Mouse (Mus musculus): ENCODE results near the gene Golph3.
A peak's percentile ranks its signal among the peaks of the same experiment; 100 is the strongest.

Golph3 gene

GRCm38 (mm10) chr15:12380057-12380456 lies 58.8 kb downstream of the Golph3 start:
- DNase-seq (ENCODE audit: low read depth, low spot score): no peak

- peak; percentile 92 for DNase-seq (ENCODE audit: low read depth, low spot score)
These were observed 59.3 kb downstream of the Golph3 start for GRCm38 (mm10) chr15:12380548-12380947.

DNA sequence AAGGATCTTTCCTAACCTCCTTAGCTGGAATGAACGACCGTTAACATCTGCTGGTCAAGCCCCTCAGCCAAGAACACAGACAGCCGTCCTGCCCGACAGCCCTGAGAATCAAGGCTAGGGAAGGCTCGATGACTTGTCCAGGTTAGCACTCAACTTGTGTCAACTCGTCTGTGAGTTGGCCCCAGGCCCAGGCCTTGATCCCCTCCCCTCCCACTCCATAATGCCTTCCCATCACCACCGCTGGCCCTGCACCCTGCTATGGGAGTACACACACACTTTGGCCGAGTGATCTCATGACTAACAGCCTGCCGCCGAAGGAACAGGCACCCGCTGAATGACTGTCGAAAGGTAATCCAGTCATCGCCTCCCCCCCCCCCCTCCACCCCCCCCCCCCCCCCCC lies 63.4 kb downstream of the Golph3 start:
- no peak for DNase-seq (ENCODE audit: low read depth, low spot score)

DNA sequence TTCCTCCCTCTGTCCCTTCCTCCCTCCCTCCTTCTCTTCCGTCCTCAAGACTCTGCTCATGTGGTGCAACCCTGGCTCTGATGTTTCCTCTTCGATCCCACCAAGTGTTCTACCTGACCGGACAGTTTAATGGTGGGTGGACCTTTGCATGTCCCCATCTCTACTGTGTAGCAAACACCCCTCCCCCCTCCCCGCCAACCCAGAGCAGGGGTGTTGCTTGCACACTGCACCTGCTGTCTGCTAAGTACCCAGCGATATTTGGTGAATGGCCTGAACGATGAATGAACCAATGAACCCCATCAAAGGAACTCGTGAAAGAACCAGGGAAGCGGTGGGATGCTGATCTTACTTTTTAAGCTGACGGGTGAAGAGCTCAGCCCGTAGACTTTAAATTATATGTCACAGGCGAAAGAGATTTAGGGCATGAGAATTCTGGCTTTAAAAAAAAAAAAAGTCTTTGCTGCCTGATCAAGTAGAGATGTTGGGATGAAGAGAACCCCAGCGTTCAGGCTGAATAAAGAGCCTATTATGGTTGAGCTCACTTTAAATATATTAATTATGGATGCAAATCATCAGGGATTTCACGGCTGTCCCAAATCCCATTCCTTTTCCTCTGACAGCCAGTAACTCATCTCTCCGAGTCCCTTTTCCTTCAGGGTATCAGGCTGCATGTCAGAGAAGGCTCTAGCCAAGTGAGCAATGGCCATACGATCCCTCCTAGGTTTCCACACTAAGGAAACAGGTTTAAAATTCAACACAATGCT lies 67.7 kb downstream of the Golph3 start:
- no peak for DNase-seq (ENCODE audit: low read depth, low spot score)

DNA sequence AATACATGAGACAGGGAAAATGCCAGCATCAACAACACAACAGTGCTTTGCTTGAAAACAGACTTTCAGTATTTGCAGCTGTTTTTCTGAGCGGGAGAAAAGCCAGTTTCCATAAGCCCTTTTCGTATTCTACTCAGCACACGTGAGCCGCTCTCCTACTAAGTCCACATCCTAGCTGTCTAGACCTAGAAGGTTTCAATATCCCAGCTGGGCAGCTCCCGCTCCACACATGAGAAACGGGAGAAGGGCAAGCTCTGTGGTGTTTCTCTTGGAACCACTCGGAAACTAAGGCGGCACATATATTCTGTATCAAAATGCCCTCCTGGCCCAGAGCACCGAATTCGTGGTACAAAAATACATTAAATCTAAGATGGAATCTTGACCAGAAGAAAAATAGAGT lies 73.5 kb downstream of the Golph3 start:
- no peak for DNase-seq (ENCODE audit: low read depth, low spot score)

- DNase-seq (ENCODE audit: low read depth, low spot score): no peak
These were observed 75.8 kb downstream of the Golph3 start for GRCm38 (mm10) chr15:12397032-12397431.
